Mouse (Mus musculus): ENCODE data around the gene E130308A19Rik. TPM values are rescaled to one million over a fixed set of nuclear protein-coding genes. Genes with fewer than 3 reads are reported as not detected.
A peak's percentile ranks its signal among the peaks of the same experiment; 100 is the strongest.

Gene E130308A19Rik
- polyA plus RNA-seq, 1 experiment from 2014 or later: 16.4 TPM

DNA sequence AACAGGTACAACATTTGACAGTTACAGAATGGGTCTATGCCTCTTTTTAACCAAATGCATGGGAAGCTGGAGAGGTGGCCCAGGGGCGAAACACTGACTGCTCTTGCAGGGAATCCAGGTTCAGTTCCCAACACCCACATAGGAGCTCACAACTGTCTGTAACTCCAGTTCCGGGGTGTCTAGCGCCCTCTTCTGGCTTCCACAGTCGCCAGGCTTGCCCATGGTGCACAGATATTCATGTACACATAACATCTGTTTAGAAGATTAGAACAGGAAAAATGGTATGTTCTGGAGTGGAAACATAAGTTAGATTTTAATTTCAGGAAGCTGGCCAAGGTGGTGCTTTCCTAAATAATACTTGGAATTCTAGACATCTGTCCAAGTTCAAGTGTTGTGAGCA lies 134.0 kb downstream of the E130308A19Rik start:
- no peak for DNase-seq (ENCODE audit: low spot score)
- Histone ChIP-seq H3K9ac (replicated peaks; ENCODE audit: low read depth) (no peak overlapping the region), H3K36me3 (ENCODE audit: insufficient read depth, low read length) (no peaks in the 10 kb centered on the region), H3K4me2 (replicated peaks; ENCODE audit: low read depth, low read length) (no peak overlapping the region), H3K27ac (ENCODE audit: low read length) (peak overlapping the region; percentile 71), H3K27me3 (replicated peaks; ENCODE audit: insufficient read depth, low read length) (no peaks in the 10 kb centered on the region), H3K9me3 (ENCODE audit: low read length) (no peaks in the 10 kb centered on the region), H3K4me1 (ENCODE audit: insufficient read depth, low read depth, low read length) (peaks cover 16% of the 10 kb centered on the region; the same call in 1 of the 2 replicates), H3K4me3 (ENCODE audit: low read depth, low read length) (no peak overlapping the region)
- ATAC-seq: no peak; the same call in 1 of the 2 replicates
- 68% methylated on average over 4 of the region's 4 CpGs for WGBS
- TF ChIP-seq CTCF (IDR thresholded peaks at IDR 0.05) (peak; percentile 48), EP300 (IDR thresholded peaks at IDR 0.05) (no peak)

DNA sequence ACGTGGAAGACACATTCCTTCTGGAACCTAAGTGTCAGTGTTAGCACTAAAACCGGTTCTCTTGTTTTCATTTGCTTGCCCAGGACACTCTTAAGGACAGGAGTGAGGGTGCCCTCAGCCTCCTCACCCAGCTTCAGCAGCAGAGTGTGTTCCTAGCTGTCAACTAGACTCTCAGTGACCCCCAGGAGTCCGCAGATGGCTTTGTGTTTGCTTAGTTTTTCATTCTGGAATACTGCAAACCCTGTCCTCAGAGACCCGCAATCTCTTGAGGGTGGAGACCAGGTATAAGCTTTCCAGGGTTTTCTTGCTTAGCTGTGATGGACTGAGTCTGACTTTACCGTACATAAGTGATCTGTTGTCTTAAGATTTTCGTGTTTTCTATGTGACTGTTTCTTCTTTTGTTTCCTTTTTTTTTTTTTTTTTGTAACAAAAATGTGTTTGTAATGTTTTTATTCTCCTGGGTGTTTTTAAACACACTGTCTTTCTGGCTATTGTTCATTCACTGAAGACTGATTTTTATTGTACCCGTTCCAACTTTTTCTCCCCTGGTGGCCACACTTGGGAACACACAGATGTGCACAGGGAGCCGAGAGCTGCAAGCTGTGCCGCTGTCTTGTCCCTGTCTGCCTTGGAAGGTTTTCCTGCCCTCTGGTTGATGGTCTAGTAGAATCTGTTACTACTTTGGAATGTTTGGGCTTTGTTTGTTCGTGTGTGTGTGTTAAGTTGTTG lies 134.8 kb downstream of the E130308A19Rik start:
- Histone ChIP-seq H3K27me3 (replicated peaks; ENCODE audit: insufficient read depth, low read length) (no peaks in the 10 kb centered on the region), H3K9me3 (ENCODE audit: low read length) (no peaks in the 10 kb centered on the region), H3K4me1 (ENCODE audit: insufficient read depth, low read depth, low read length) (peaks cover 19% of the 10 kb centered on the region), H3K9ac (replicated peaks; ENCODE audit: low read depth) (no peak overlapping the region), H3K4me3 (ENCODE audit: low read depth, low read length) (no peak overlapping the region), H3K27ac (ENCODE audit: low read length) (peak overlapping the region; percentile 71), H3K4me2 (replicated peaks; ENCODE audit: low read depth, low read length) (0 out of 2 replicates have a peak overlapping the region, but pooled peaks have one; percentile 6), H3K36me3 (ENCODE audit: insufficient read depth, low read length) (no peaks in the 10 kb centered on the region)
- peak; percentile 65 for DNase-seq (ENCODE audit: low spot score)
- 23% methylated on average over 10 of the region's 10 CpGs for WGBS
- peak; percentile 38 for ATAC-seq
- TF ChIP-seq CTCF (IDR thresholded peaks at IDR 0.05) (peak; percentile 77), EP300 (IDR thresholded peaks at IDR 0.05) (no peak)

DNA sequence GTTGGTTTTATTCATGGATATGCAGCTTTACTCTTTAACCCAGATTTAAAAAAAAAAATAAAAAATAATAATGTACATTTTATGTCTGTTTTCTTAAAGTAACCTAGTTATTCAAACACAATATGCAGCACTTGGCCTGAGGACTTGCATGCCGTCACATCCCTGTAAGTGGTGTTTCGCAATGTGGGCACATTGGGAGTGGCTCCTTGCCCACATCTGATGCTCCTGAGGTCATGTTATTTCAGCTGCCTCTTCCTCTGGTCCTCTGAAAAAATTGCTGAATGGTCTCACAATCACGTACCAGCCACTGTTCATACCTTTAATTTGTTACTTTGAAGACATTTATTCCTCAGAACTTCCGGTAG lies 135.3 kb downstream of the E130308A19Rik start:
- H3K27ac ChIP-seq (ENCODE audit: low read length): no peak overlapping the region
- no peak overlapping the region for H3K9ac ChIP-seq (replicated peaks; ENCODE audit: low read depth)
- ATAC-seq: peak; percentile 57
- H3K4me1 ChIP-seq (ENCODE audit: insufficient read depth, low read depth, low read length): peaks cover 19% of the 10 kb centered on the region
- no peak for TF ChIP-seq CTCF (IDR thresholded peaks at IDR 0.05)
- peak; percentile 63 for TF ChIP-seq EP300 (IDR thresholded peaks at IDR 0.05)
- DNase-seq (ENCODE audit: low spot score): peak; percentile 73
- H3K4me3 ChIP-seq (ENCODE audit: low read depth, low read length): no peak overlapping the region
- no peaks in the 10 kb centered on the region for H3K9me3 ChIP-seq (ENCODE audit: low read length)
- 43% methylated on average over 4 of the region's 4 CpGs for WGBS
- no peak overlapping the region for H3K4me2 ChIP-seq (replicated peaks; ENCODE audit: low read depth, low read length)
- no peaks in the 10 kb centered on the region for H3K27me3 ChIP-seq (replicated peaks; ENCODE audit: insufficient read depth, low read length)
- no peaks in the 10 kb centered on the region for H3K36me3 ChIP-seq (ENCODE audit: insufficient read depth, low read length)

DNA sequence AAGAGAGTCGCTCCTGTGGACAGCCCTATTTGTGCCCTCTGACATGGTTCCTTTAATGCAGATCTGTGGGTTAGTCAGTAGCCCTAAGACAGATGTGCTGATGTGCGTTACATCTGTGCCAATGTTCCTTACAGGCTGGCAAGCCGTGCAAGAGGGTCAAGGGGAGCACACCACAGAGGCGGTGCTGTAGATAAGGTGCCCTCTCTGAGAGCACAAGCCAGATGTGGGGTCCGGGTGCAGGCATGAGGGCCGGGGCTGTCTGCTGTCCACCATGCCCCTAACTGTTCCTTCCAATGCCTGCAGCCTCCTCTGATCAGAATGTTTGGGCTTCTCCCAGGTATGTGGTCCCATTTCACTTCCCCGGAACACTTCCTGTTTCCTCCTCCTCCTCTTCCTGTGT lies 138.9 kb downstream of the E130308A19Rik start:
- Histone ChIP-seq H3K9ac (replicated peaks; ENCODE audit: low read depth) (no peak overlapping the region), H3K4me1 (ENCODE audit: insufficient read depth, low read depth, low read length) (peaks cover 15% of the 10 kb centered on the region), H3K27me3 (replicated peaks; ENCODE audit: insufficient read depth, low read length) (no peaks in the 10 kb centered on the region), H3K36me3 (ENCODE audit: insufficient read depth, low read length) (no peaks in the 10 kb centered on the region), H3K4me2 (replicated peaks; ENCODE audit: low read depth, low read length) (peak overlapping the region; percentile 28), H3K4me3 (ENCODE audit: low read depth, low read length) (no peak overlapping the region), H3K9me3 (ENCODE audit: low read length) (no peaks in the 10 kb centered on the region), H3K27ac (ENCODE audit: low read length) (peak overlapping the region; percentile 71)
- TF ChIP-seq EP300 (IDR thresholded peaks at IDR 0.05): no peak
- no peak for TF ChIP-seq CTCF (IDR thresholded peaks at IDR 0.05)
- DNase-seq (ENCODE audit: low spot score): no peak
- 40% methylated on average over 7 of the region's 7 CpGs for WGBS
- ATAC-seq: 0 out of 2 replicates have a peak, but pooled peaks have one; percentile 6

DNA sequence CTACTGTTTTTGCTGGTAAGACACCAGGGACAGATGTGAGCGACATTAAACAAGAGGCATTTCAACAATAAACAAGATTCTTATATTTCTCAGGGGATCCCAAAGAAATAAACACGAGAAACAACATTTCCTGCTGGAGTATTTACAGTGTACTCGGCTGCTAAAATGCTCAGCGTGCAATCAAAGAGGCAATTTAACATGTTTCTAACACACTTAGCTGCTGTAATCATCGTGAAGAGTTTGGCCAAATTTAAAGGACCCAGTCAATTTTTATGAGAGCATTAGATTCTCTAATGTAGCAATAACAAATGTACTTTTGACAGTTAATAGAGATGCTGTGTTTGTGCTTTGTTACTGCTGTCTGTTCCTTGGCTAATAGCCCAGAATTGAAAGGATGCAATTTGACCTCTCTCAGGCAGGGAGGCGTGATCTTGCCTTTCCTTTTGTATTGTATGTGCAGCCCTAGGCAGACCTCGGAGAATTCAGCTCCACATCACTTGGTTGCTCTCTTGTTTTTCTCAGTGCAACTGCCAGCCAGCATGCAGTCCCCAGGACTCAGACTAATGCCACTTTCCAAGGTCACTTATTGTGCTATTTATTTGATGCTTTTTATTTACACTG lies 139.5 kb downstream of the E130308A19Rik start:
- H3K9ac ChIP-seq (replicated peaks; ENCODE audit: low read depth): no peak overlapping the region
- no peak overlapping the region for H3K4me3 ChIP-seq (ENCODE audit: low read depth, low read length)
- peak; percentile 89 for DNase-seq (ENCODE audit: low spot score)
- H3K9me3 ChIP-seq (ENCODE audit: low read length): no peaks in the 10 kb centered on the region
- H3K4me2 ChIP-seq (replicated peaks; ENCODE audit: low read depth, low read length): peak overlapping the region; percentile 28
- TF ChIP-seq CTCF (IDR thresholded peaks at IDR 0.05) (no peak), EP300 (IDR thresholded peaks at IDR 0.05) (peak; percentile 42)
- H3K4me1 ChIP-seq (ENCODE audit: insufficient read depth, low read depth, low read length): peaks cover 9% of the 10 kb centered on the region
- H3K27ac ChIP-seq (ENCODE audit: low read length): peak overlapping the region; percentile 71
- H3K36me3 ChIP-seq (ENCODE audit: insufficient read depth, low read length): no peaks in the 10 kb centered on the region
- WGBS: 12% methylated on average over 7 of the region's 7 CpGs
- no peaks in the 10 kb centered on the region for H3K27me3 ChIP-seq (replicated peaks; ENCODE audit: insufficient read depth, low read length)
- ATAC-seq: peak; percentile 80

DNA sequence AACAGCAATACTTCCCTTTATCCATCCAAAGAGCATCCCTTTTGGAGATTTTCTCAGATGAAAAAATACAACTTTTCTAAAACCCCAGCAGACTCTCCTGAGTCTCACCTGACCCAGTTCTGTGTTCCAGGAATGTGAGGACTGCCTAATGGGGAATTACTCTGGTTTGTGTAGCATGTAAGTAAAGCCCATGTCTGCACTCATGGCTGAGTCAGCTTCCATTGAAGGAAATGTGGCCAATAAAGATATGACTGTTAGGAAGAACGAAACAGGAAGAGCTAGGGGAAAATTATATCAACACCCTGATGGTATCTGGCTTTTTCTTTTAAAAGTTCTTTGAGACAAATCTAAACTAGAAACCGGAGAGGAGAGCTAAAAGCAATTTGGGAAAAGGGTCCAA lies 141.7 kb downstream of the E130308A19Rik start:
- WGBS: 57% methylated on average over 2 of the region's 2 CpGs
- Histone ChIP-seq H3K27ac (ENCODE audit: low read length) (0 out of 2 replicates have a peak overlapping the region, but pooled peaks have one; percentile 5), H3K4me3 (ENCODE audit: low read depth, low read length) (no peak overlapping the region), H3K4me1 (ENCODE audit: insufficient read depth, low read depth, low read length) (peaks cover 6% of the 10 kb centered on the region), H3K27me3 (replicated peaks; ENCODE audit: insufficient read depth, low read length) (no peaks in the 10 kb centered on the region), H3K36me3 (ENCODE audit: insufficient read depth, low read length) (no peaks in the 10 kb centered on the region), H3K4me2 (replicated peaks; ENCODE audit: low read depth, low read length) (no peak overlapping the region), H3K9me3 (ENCODE audit: low read length) (no peaks in the 10 kb centered on the region), H3K9ac (replicated peaks; ENCODE audit: low read depth) (no peak overlapping the region)
- no peak for ATAC-seq
- TF ChIP-seq CTCF (IDR thresholded peaks at IDR 0.05) (peak; percentile 11; the same call in 1 of the 2 replicates), EP300 (IDR thresholded peaks at IDR 0.05) (0 out of 2 replicates have a peak, but pooled peaks have one; percentile 28)
- DNase-seq (ENCODE audit: low spot score): no peak
